Comparison of ENCODE assay signal across 22 mouse cellular contexts in genomic region chr5:73704757-73705156, GRCm38 (mm10). TPM values are rescaled to one million over a fixed set of nuclear protein-coding genes. Genes with fewer than 3 reads are reported as not detected.
DNase-seq lines count a peak whose midpoint lies in the region; ATAC-seq and TF ChIP-seq lines count a peak whose summit lies in the region.
"Had no signal": no experiment of that assay in that cellular context is flagged by ENCODE, and none has a peak within 500 bp of the region (broad histone marks: within the 10 kb centered on the region; RNA-seq: fewer than 3 reads in every experiment).

No protein-coding gene starts in this region.

- no peak overlapping the region for H3K27ac ChIP-seq in CH12.LX (ENCODE audit: insufficient read depth, low read depth)
- peak overlapping the region; percentile 66 for H3K27ac ChIP-seq in limb, embryonic 10.5 days
- H3K27ac ChIP-seq in limb, embryonic 12.5 days: peak overlapping the region; percentile 67
- H3K27ac ChIP-seq in heart, embryonic 11.5 days (ENCODE audit: low read depth, low read length): no peak overlapping the region
- H3K27ac ChIP-seq: embryonic facial prominence, embryonic 10.5 days; embryonic facial prominence, embryonic 12.5 days; forebrain, embryonic 13.5 days; forebrain, embryonic 15.5 days had no signal

- DNase-seq in CH12.LX (ENCODE audit: extremely low read depth): no peak
- DNase-seq in limb, embryonic 10.5 days (ENCODE audit: low spot score): no peak
- DNase-seq in left cerebral cortex, postnatal 14 days (ENCODE audit: low spot score in 2 of 2): no peak
- DNase-seq: adrenal gland, adult 8-10 months; cerebellum, adult 11-12 months; cerebellum, adult 2 months; cerebellum, adult 9-10 months; cerebellum, postnatal 10 days; cerebellum, postnatal 25 days had no signal

- no peak overlapping the region for H3K4me3 ChIP-seq in CH12.LX (replicated peaks in 1 of 3; ENCODE audit: low read depth in 2 of 3, low read length in 2 of 3, poor library complexity in 1 of 3)
- H3K4me3 ChIP-seq in limb, embryonic 10.5 days: no peak overlapping the region
- H3K4me3 ChIP-seq in limb, embryonic 12.5 days (replicated peaks): no peak overlapping the region
- no peak overlapping the region for H3K4me3 ChIP-seq in heart, embryonic 11.5 days (ENCODE audit: low read depth, low read length)
- H3K4me3 ChIP-seq: embryonic facial prominence, embryonic 10.5 days; embryonic facial prominence, embryonic 12.5 days; forebrain, embryonic 13.5 days; forebrain, embryonic 15.5 days had no signal

- H3K36me3 ChIP-seq in CH12.LX (replicated peaks in 1 of 2; ENCODE audit: control insufficient read depth in 1 of 2, insufficient read depth in 1 of 2, low read length in 1 of 2): no peaks in the 10 kb centered on the region
- H3K36me3 ChIP-seq in limb, embryonic 10.5 days: no peaks in the 10 kb centered on the region
- H3K36me3 ChIP-seq in limb, embryonic 12.5 days: no peaks in the 10 kb centered on the region
- no peaks in the 10 kb centered on the region for H3K36me3 ChIP-seq in heart, embryonic 11.5 days (ENCODE audit: control insufficient read depth, insufficient read depth, low read length)
- H3K36me3 ChIP-seq: embryonic facial prominence, embryonic 10.5 days; embryonic facial prominence, embryonic 12.5 days; forebrain, embryonic 15.5 days; G1E had no signal

- H3K79me2 ChIP-seq in CH12.LX (replicated peaks; ENCODE audit: control insufficient read depth, extremely low read depth, insufficient read depth, poor library complexity, severe bottlenecking): no peaks in the 10 kb centered on the region

- TF ChIP-seq EP300 in CH12.LX (IDR thresholded peaks at IDR 0.05; ENCODE audit: low read length): no peak

- 92% methylated on average over 8 of the region's 8 CpGs for WGBS in limb, embryonic 10.5 days
- WGBS in limb, embryonic 12.5 days: 84% methylated on average over 8 of the region's 8 CpGs
- WGBS in heart, embryonic 11.5 days (ENCODE audit: insufficient replicate concordance): 86% methylated on average over 8 of the region's 8 CpGs

- intact Hi-C loops in left cerebral cortex, postnatal 14 days (cut with DNase I): no loop called here

- dilution Hi-C loops in CH12.LX (cut with MboI; ENCODE audit: extremely low pct_ligation_motif_present, extremely low pct_unique_long_range_greater_than_20kb, low sequenced_read_pairs): no loop called here

- TF ChIP-seq RAD21 in CH12.LX (IDR thresholded peaks at IDR 0.05; ENCODE audit: low read depth, low read length): no peak

- no peak for ATAC-seq in limb, embryonic 12.5 days (ENCODE audit: insufficient number of reproducible peaks, insufficient read depth, low FRiP score, low TSS enrichment, low read depth)
- no peak for ATAC-seq in megakaryocyte, adult 5-6 weeks (ENCODE audit: poor library complexity, severe bottlenecking)
- no peak for ATAC-seq in heart, embryonic 11.5 days (replicated peaks; ENCODE audit: insufficient number of reproducible peaks, low FRiP score, low TSS enrichment)
- ATAC-seq: activated CD4-positive, CD25-positive, alpha-beta regulatory T cell, adult 4 months; forebrain, embryonic 13.5 days; forebrain, embryonic 15.5 days; Patski had no signal

- no peak for TF ChIP-seq CTCF in CH12.LX (conservative IDR thresholded peaks at IDR 0.05 in 1 of 2, IDR thresholded peaks at IDR 0.05 in 1 of 2; ENCODE audit: low read depth in 2 of 2, low read length in 2 of 2)

- TF ChIP-seq POLR2A in CH12.LX (IDR thresholded peaks at IDR 0.05; ENCODE audit: low read depth, low read length): no peak

- in situ Hi-C loops in CH12.LX (cut with MboI; ENCODE audit: low pct_ligation_motif_present, low pct_unique_long_range_greater_than_20kb, low sequenced_read_pairs): no loop called here

- peak overlapping the region; percentile 19 for H3K4me2 ChIP-seq in CH12.LX (ENCODE audit: insufficient read depth, low read depth, poor library complexity, severe bottlenecking)
- no peak overlapping the region for H3K4me2 ChIP-seq in limb, embryonic 12.5 days
- H3K4me2 ChIP-seq in heart, embryonic 11.5 days: no peak overlapping the region
- H3K4me2 ChIP-seq: embryonic facial prominence, embryonic 12.5 days; forebrain, embryonic 13.5 days; forebrain, embryonic 15.5 days had no signal

- no peaks in the 10 kb centered on the region for H3K27me3 ChIP-seq in CH12.LX (replicated peaks)
- H3K27me3 ChIP-seq in limb, embryonic 10.5 days (ENCODE audit: low read depth, poor library complexity, severe bottlenecking): no peaks in the 10 kb centered on the region
- H3K27me3 ChIP-seq in limb, embryonic 12.5 days: no peaks in the 10 kb centered on the region
- no peaks in the 10 kb centered on the region; the same call in 1 of the 2 replicates for H3K27me3 ChIP-seq in heart, embryonic 11.5 days (ENCODE audit: control insufficient read depth, insufficient read depth, low read length)
- H3K27me3 ChIP-seq: embryonic facial prominence, embryonic 12.5 days; forebrain, embryonic 13.5 days; forebrain, embryonic 15.5 days had no signal

- H3K9me3 ChIP-seq in CH12.LX (replicated peaks; ENCODE audit: low read length): no peaks in the 10 kb centered on the region
- H3K9me3 ChIP-seq in limb, embryonic 10.5 days (replicated peaks): no peaks in the 10 kb centered on the region
- no peaks in the 10 kb centered on the region for H3K9me3 ChIP-seq in limb, embryonic 12.5 days
- H3K9me3 ChIP-seq in heart, embryonic 11.5 days (replicated peaks; ENCODE audit: control insufficient read depth, low read length): no peaks in the 10 kb centered on the region
- H3K9me3 ChIP-seq: embryonic facial prominence, embryonic 12.5 days; forebrain, embryonic 13.5 days; forebrain, embryonic 15.5 days; G1E had no signal

- H3K4me1 ChIP-seq in CH12.LX (ENCODE audit: control insufficient read depth in 1 of 2, insufficient read depth in 2 of 2): peaks cover 11 to 28% of the 10 kb centered on the region in 2 experiments
- peaks cover 57% of the 10 kb centered on the region for H3K4me1 ChIP-seq in limb, embryonic 10.5 days
- peaks cover 45% of the 10 kb centered on the region for H3K4me1 ChIP-seq in limb, embryonic 12.5 days (replicated peaks)
- peaks cover 8% of the 10 kb centered on the region for H3K4me1 ChIP-seq in heart, embryonic 11.5 days (ENCODE audit: control insufficient read depth, insufficient read depth, low read length)
- H3K4me1 ChIP-seq: forebrain, embryonic 13.5 days; forebrain, embryonic 15.5 days had no signal

- no peak overlapping the region for H3K9ac ChIP-seq in CH12.LX (ENCODE audit: insufficient read depth, low read depth)
- no peak overlapping the region for H3K9ac ChIP-seq in limb, embryonic 12.5 days (replicated peaks)
- H3K9ac ChIP-seq in heart, embryonic 11.5 days (ENCODE audit: low read depth, low read length): no peak overlapping the region
- H3K9ac ChIP-seq: embryonic facial prominence, embryonic 12.5 days; forebrain, embryonic 13.5 days; forebrain, embryonic 15.5 days had no signal

TF ChIP-seq in CH12.LX, 34 proteins besides CTCF, POLR2A, EP300 and RAD21:
- TF ChIP-seq USF2 (conservative IDR thresholded peaks at IDR 0.05; ENCODE audit: low read depth, low read length) (no peak), E2F4 (IDR thresholded peaks at IDR 0.05; ENCODE audit: insufficient replicate concordance, low read depth, low read length) (no peak), ZKSCAN1 (IDR thresholded peaks at IDR 0.05; ENCODE audit: borderline replicate concordance, low read depth, low read length) (peak; percentile 62)

RNA-seq across cellular contexts. Expression of gene Spata18, which starts 53.6 kb away (rescaled TPM):
- total RNA-seq in CH12.LX (2012; rRNA removed): not detected in 2 replicates
- total RNA-seq in CH12.LX (2014; rRNA removed): not detected in 2 replicates
- not detected in 2 replicates for polyA plus RNA-seq in CH12.LX (2012; ENCODE audit: insufficient read length, low read depth)
- polyA plus RNA-seq in limb, embryonic 10.5 days (2016; fragmentation: Nextera tagmentation; extraction: Ambion mirVana): 1.5 and 2.1 TPM in 2 replicates
- 1.9 and 2.0 TPM in 2 replicates for polyA plus RNA-seq in limb, embryonic 12.5 days (2016; fragmentation: Nextera tagmentation; extraction: Ambion mirVana)
- total RNA-seq in megakaryocyte, adult 5-6 weeks (2015): not detected in 2 replicates
- not detected in 2 replicates for total RNA-seq in megakaryocyte, adult 5-6 weeks (2017)
- under 1 TPM; 0.26 to 0.27 TPM for total RNA-seq in left cerebral cortex, postnatal 14 days (2021)
- polyA plus RNA-seq in heart, embryonic 11.5 days (2014; fragmentation: Nextera tagmentation; extraction: Ambion mirVana): not detected in 2 replicates
- total RNA-seq: adrenal gland, adult 18-20 months; adrenal gland, adult 8-10 months; adrenal gland, postnatal 14 days; G1E had no signal
- polyA plus RNA-seq: activated CD4-positive, CD25-positive, alpha-beta regulatory T cell, adult 4 months; C2C12; G1E; Patski had no signal

RNA-seq across cellular contexts. Expression of gene Sgcb, which starts 57.2 kb away (rescaled TPM):
- 2.6 TPM in 2 replicates for total RNA-seq in CH12.LX (2012; rRNA removed)
- total RNA-seq in CH12.LX (2014; rRNA removed): 4.6 and 4.7 TPM in 2 replicates
- 8.5 and 10.4 TPM in 2 replicates for polyA plus RNA-seq in CH12.LX (2012; ENCODE audit: insufficient read length, low read depth)
- 22.3 and 26.5 TPM in 2 replicates for polyA plus RNA-seq in limb, embryonic 10.5 days (2016; fragmentation: Nextera tagmentation; extraction: Ambion mirVana)
- polyA plus RNA-seq in limb, embryonic 12.5 days (2016; fragmentation: Nextera tagmentation; extraction: Ambion mirVana): 35.1 and 38.2 TPM in 2 replicates
- 9.5 TPM in 2 replicates for total RNA-seq in megakaryocyte, adult 5-6 weeks (2015)
- 4.5 and 4.6 TPM in 2 replicates for total RNA-seq in megakaryocyte, adult 5-6 weeks (2017)
- total RNA-seq in left cerebral cortex, postnatal 14 days (2021): 10 to 100 TPM; 58.1 to 61.4 TPM
- 24.0 and 27.2 TPM in 2 replicates for polyA plus RNA-seq in heart, embryonic 11.5 days (2014; fragmentation: Nextera tagmentation; extraction: Ambion mirVana)

Comparison
In these comparisons a context has a peak if more than half of its experiments do, and no peak if none do; other contexts are left out.
1. H3K27ac ChIP-seq: peak in limb, embryonic 10.5 days (single experiment) and limb, embryonic 12.5 days (single experiment); none in CH12.LX (single experiment) and heart, embryonic 11.5 days (single experiment).